Mouse (Mus musculus) Patski (cell line): Measurements from ENCODE around the gene Dlgap4. TPM values are rescaled to one million over a fixed set of nuclear protein-coding genes. Genes with fewer than 3 reads are reported as not detected.

Experiments
- ATAC-seq: fragments of 100-300 bp; one replicate; pipeline ENCODE4 v1.8.0; 2021
- CTCF ChIA-PET: fragments of 350-600 bp; sonication (Branson Sonifier 250); formaldehyde crosslinking; loops from one replicate; lab custom pipeline; 2022; ENCODE audit warnings: inconsistent platforms; lab: Charles Lee
- POLR2A ChIA-PET: fragments of 350-600 bp; sonication (Branson Sonifier 250); formaldehyde crosslinking; loops from one replicate; lab custom pipeline; 2022; ENCODE audit warnings: antibody characterized with exemption, inconsistent platforms; lab: Charles Lee
- DNase-seq: peaks from one replicate; pipeline ENCODE4 v3.0.0-alpha.2; 2011; ENCODE audit warnings: low read depth, low spot score
- H3K27me3 ChIP-seq: fragments of 371-371 bp; one replicate; pipeline ENCODE4 v1.5.1; 2021
- CTCF ChIP-seq: fragments of 100-300 bp; IDR thresholded peaks from one replicate; pipeline ENCODE4 v1.5.1; 2021
- in situ Hi-C: fragments of 300-500 bp; cut with MboI; formaldehyde crosslinking; loops from 3 replicates; pipeline ENCODE4 v1.11.1; 2018; ENCODE audit warnings: low pct_unique_long_range_greater_than_20kb, mixed read lengths
- polyA plus RNA-seq: library from polyadenylated mRNA; unstranded; gene quantifications from one replicate; pipeline ENCODE4 v1.2.3, GENCODE M21; 2021

Gene Dlgap4
- polyA plus RNA-seq, 1 experiment from 2014 or later: 44.7 TPM

DNA sequence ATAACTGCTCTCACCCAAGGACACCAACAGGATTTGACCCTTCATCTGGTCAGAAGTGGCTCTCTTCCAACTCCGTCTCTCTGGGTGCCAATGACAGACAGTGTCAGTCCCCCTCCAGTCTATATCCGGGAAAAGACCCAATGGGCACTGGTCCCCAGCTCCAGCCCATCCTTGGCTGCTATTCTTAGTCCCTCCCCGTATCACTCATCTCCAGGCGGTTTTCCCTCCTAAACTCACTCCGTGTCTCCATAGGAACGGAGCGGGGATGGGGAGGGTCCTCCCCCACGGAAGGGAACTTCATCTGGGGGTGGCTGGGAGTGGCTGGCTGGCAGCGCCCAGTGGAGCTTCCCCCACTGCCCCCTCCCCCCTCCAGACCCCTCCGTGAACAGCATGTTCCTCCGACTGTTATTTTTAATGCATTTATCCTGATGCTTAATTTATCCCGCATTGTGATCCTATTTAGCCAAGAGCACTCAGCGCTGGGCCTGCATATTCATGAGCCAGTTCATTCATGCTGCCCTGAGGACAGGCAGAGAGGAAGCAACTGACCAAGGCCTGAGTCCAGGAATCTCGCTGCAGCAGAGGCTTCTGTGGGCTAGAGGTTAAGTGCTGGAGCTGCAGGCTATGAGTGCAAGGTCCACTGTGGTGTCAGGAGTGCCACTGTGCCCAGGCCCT is 28.6 kb upstream of the Dlgap4 start:
- CTCF ChIA-PET: no interaction called here
- H3K27me3 ChIP-seq: peaks cover 10% of the 10 kb centered on the region
- TF ChIP-seq CTCF: no peak
- ATAC-seq (no peak), DNase-seq (no peak)
- in situ Hi-C loops: no loop called here
- POLR2A ChIA-PET: no interaction called here

DNA sequence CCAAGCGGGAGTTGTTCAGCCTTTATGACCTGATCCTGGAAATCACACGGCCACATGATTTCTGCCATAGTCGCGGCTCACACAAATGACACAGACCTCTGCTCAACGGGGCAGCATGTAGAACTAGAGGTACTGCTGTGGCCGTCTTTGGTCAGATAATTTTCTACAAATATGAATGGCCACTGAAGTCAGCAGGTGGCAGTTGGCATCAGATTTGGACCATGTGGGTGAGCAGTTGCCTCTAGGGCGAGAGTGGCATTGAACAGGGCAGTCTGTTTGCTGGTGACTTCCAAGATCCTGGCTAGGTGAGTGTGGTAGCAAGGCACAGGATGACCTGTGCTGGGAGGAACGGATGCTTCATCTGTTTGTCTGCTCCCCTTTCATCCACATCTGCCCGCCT is 24.0 kb upstream of the Dlgap4 start:
- no peak for ATAC-seq
- POLR2A ChIA-PET: no interaction called here
- CTCF ChIA-PET: no interaction called here
- DNase-seq: no peak
- peaks cover 2% of the 10 kb centered on the region for H3K27me3 ChIP-seq
- TF ChIP-seq CTCF: no peak
- in situ Hi-C loops: no loop called here

DNA sequence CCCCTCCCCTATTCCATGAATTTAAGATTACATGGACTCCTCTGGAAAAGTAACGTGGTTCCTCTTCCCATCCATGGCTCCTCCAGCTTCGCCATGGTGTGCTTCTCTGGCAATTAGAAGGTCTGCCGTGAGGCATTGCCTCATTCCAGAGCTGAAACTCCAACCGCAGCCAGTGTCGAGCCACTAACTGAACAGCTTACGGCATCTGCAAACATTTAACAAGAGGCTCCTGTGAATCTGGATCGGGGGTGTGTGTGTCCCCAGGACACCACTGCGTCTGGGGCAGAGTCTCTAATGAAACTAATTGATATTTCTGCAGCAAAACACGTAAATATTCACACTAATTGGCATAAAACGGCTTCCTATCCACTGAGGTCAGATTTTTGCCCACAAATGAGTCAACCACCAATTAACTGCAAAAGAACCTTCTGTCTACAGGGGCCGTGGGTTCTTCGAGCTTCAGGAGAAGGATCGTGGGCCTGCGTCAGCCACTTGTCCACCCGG is 18.5 kb upstream of the Dlgap4 start:
- H3K27me3 ChIP-seq: peaks cover 5% of the 10 kb centered on the region
- DNase-seq (no peak), ATAC-seq (no peak)
- in situ Hi-C loops: no loop called here
- ChIA-PET POLR2A (no interaction called here), CTCF (no interaction called here)
- TF ChIP-seq CTCF: no peak

DNA sequence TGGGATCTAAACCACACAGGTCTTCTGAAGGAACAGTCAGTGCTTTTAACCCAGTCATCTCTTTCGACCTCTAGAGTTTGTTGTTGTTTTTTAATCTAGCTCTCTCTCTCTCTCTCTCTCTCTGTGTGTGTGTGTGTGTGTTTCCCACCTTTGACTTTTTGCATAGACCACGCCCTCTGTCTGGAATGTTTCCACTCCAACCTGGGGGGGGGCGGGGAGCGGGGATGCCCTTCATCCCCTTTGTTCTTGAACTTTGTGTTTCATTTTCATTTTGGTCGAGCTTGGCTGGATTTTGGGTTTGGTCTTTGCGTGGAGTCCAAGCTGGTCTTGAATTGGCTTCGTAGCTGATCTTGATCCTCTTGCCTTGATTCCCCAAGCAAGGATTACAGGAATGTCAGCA is 10.9 kb upstream of the Dlgap4 start:
- H3K27me3 ChIP-seq: peaks cover 14% of the 10 kb centered on the region
- DNase-seq: no peak
- ChIA-PET POLR2A (interaction anchor here (0.5 kb wide), 1 partner anchor 54 kb away, joined by 4 read pairs; no protein-coding TSS in a partner anchor), CTCF (no interaction called here)
- no peak for ATAC-seq
- no peak for TF ChIP-seq CTCF
- in situ Hi-C loops: no loop called here

DNA sequence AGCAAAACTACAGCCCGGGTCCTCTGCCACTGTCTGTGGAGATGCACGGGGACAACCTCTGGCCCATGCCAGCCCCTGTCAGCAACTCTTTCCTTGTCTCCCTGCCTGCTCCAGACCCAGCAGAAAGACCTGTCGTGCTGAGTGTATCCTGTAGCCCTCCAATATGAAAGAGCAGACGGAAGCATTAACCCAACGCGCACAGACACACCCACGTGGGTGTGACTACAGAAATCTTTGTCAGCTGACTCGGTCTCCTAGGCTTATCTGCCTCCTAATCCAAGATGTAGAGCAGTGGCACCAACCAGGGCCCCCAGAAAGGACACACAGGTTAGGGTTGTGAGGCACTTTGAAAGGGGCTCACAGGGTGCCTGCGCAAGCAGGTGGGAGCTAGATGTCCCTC is 9.8 kb upstream of the Dlgap4 start:
- no peak for DNase-seq
- CTCF ChIA-PET: interaction anchor here (1.3 kb wide), 1 partner anchor 101 kb away, joined by 3 read pairs; no protein-coding TSS in a partner anchor

DNA sequence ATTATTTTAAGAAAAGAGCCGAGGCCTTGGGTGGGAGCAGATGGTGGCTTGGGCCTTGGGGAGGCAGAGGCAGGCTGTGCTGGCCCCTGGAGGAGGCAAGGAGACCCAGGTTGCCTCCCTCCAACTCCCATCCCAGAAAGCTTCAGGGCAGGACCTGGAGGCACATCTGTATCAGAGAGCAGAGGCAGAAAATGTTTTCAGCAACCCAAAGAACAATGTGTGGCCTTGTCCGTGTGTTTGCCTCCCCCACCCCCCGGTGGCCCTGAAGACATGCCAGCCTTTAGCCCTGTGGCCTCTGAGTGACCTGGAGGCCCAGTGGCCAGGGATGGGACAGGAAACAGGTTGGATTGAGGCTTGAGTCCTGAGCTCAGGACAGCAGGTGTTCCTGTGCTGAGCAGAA is 8.4 kb upstream of the Dlgap4 start:
- ATAC-seq (no peak), DNase-seq (no peak)
- peaks cover 30% of the 10 kb centered on the region for H3K27me3 ChIP-seq
- ChIA-PET POLR2A (no interaction called here), CTCF (interaction anchor here (1.3 kb wide), 1 partner anchor 100 kb away, joined by 3 read pairs; no protein-coding TSS in a partner anchor)
- no peak for TF ChIP-seq CTCF
- in situ Hi-C loops: no loop called here

More for the DNA sequence above, 9.8 kb upstream of the Dlgap4 start:
- in situ Hi-C loops: no loop called here
- H3K27me3 ChIP-seq: peaks cover 21% of the 10 kb centered on the region
- no peak for TF ChIP-seq CTCF
- POLR2A ChIA-PET: no interaction called here
- ATAC-seq: no peak

DNA sequence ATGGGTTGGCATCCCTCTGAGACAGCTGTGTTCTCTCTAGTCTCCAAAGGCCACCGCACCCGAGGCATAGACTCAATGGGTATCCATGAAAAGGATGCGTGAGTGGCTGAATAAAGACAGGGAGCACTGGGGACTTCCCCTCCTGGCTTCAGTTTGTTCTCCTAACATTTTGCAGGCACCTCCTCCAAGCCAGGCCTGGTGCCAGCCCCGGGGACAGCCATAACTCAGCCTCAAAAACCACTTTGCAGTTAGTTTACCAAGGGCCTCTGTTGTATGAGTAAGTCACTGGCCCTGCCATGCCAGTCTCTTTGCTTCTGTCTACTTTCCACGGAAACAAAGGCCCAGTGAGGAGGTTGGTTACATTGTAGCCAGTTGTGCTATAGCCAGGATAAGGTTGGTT is 7.5 kb upstream of the Dlgap4 start:
- no peak for DNase-seq
- peaks cover 32% of the 10 kb centered on the region for H3K27me3 ChIP-seq
- ChIA-PET CTCF (no interaction called here), POLR2A (no interaction called here)
- no peak for ATAC-seq
- TF ChIP-seq CTCF: no peak
- in situ Hi-C loops: no loop called here

DNA sequence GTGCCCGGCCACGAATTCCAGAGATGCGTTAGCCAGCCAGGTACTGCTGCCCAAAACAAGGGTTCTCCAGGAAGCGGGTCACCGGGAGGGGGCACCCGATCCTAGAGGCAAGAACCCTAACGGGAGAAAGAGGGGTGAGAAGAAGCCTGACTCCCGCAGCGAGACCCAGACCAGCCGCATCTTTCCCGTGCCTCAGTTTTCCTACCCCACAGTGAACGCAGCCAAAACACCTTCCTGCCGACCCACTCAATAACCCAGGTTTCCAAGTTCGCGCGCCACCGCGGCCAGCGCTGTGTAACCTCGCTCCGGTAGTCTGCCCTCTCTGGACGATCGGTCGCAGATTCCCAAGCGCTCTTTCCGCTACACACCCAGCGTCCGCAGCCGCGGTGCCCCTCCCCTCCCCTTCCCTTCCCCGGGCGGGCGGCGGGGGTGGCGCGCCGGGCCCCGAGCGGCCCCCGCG is 394 bp upstream of the Dlgap4 start:
- H3K27me3 ChIP-seq: peaks cover 51% of the 10 kb centered on the region
- peak; percentile 3 for ATAC-seq
- ChIA-PET POLR2A (no interaction called here), CTCF (interaction anchor here (1.3 kb wide), 1 partner anchor 27 kb away, joined by 3 read pairs; no protein-coding TSS in a partner anchor)
- TF ChIP-seq CTCF: no peak
- no peak for DNase-seq
- in situ Hi-C loops: no loop called here

DNA sequence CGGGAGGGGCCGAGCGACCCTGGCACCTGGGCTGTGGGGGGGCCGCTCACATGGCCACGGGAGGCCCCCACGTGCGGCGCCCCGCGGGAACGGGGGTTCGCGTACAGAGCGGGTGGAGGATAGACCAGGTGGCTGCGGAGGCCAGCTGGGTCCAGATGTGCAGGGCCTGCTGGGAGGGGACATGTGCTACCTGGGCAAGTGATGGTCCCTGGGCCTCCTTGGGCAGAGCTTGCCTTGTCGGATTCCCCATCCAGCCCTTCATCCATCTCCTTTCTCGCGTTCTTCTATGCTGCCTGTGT is 702 bp downstream of the Dlgap4 start:
- H3K27me3 ChIP-seq: peaks cover 44% of the 10 kb centered on the region
- TF ChIP-seq CTCF: no peak
- CTCF ChIA-PET: no interaction called here
- ATAC-seq (no peak), DNase-seq (no peak)
- POLR2A ChIA-PET: interaction anchor here (0.5 to 0.7 kb wide), 2 partner anchors 9 to 23 kb away, joined by 5 to 6 read pairs; no protein-coding TSS in a partner anchor
- in situ Hi-C loops: no loop called here

DNA sequence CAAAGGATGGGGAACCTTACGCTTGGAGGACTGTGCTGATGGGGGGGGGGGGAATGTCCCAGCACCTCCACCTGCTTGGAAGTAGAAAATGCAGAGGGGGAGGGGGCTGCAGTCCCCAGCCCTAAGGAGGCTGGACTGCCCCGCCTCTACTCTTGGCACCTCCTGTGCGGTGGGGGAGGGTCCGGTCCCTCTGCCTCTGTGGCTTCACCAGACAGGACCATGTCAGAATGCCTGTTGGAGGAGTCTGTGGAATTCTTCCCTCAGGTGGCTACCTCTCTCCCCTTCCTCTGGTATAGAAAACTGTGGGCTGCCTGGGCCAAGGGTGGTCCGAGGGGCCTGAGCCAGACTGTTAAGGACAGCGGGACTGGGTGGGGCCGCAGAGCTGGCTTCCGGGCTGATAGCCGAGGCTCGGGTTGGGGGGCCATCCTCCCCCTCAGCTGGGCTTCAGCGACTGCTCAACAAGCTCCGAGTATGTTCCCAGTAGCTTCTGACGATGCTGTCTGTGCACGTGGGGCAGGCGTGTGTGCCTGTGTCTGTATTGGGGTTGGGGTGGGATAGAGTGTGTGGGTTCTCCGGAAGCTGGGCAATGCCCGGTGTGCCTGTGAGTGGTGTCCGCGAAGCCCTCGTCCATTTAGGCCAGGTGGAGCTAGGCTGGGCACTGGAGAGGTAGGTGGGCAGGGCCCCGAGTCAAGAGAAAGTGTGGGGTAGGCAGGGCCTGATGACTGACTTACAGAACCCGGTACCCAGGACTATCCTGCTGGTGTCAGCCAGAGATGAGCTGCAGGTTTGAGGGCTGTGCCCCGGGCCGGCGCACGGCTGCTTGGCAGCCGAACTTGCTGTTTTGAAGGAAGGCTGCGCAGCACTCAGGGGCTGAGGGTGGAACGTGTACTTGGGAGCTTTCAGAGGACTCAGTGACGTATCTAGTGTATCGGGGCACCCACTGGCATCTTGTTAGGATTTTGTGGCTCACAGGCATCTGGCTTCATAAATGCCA is 1.5 kb downstream of the Dlgap4 start:
- in situ Hi-C loops: no loop called here
- CTCF ChIA-PET: no interaction called here
- peaks cover 38% of the 10 kb centered on the region for H3K27me3 ChIP-seq
- DNase-seq (no peak), ATAC-seq (no peak)
- POLR2A ChIA-PET: interaction anchor here (0.5 to 0.7 kb wide), 3 partner anchors 8 to 136 kb away, joined by 5 to 6 read pairs (median 5); no protein-coding TSS in a partner anchor
- no peak for TF ChIP-seq CTCF

DNA sequence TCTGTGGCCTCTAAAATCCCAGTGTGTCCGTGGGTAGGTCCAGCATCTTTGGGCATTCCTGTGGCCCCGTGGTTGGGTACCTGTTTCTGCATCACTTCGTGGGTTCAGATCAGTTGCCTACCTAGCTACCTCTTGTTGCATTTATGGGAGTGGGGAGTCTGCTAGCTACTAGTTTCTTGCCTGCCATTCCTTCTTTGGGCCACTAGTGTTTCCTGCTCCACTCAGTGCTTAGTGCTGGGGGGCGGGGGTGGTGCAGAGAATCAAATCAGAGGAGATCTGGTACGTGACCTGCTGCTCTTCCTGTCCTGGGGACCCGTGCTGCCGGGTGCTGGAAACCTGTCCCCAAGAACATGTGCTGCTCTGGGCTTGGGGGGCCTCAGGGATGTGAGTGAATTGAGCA is 3.0 kb downstream of the Dlgap4 start:
- ATAC-seq (no peak), DNase-seq (no peak)
- no peak for TF ChIP-seq CTCF
- H3K27me3 ChIP-seq: peaks cover 31% of the 10 kb centered on the region
- POLR2A ChIA-PET: interaction anchor here (0.6 kb wide), 1 partner anchor 51 kb away, joined by 5 read pairs; no protein-coding TSS in a partner anchor
- in situ Hi-C loops: no loop called here
- CTCF ChIA-PET: no interaction called here
